In the genomic region with DNA sequence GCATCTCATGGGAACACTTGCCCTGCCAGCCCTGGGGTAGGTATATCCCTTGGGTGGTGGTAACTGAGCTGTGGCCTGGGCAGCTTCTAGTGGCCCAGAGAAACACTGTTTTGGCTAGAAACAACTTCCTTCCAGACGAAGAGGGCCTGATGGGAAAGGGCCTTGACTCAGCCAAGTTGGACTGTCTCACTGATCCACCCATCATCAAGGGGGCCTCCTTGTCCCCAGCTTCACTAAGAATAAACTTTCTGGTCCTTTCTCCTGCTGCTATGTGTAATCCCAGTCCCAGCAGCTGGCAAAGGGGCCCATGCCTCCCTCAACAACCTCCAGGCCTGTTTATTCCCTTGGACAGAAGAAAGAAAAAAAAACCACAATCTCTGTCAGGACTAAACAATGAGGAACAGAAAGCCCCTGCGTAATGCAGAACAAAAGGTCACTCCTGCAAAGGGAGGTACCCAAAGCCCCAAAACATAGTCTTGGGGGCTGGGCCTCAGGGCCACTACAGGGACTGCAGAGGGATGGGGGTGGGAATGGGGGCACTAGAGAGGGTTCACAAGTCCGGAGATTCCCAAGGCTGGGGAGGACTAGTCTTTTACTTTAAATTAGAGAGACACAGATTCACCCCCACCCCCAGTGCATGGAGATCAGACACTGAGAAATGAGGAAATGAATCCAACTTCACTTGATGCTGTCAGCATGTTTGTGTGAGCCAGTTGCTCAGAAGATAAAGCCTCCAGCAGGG, we compare ENCODE assay signal across 9 mouse cellular contexts. TPM values are rescaled to one million over a fixed set of nuclear protein-coding genes. Genes with fewer than 3 reads are reported as not detected.
DNase-seq lines count a peak whose midpoint lies in the region; ATAC-seq and TF ChIP-seq lines count a peak whose summit lies in the region.
"Had no signal": no experiment of that assay in that cellular context is flagged by ENCODE, and none has a peak within 500 bp of the region (broad histone marks: within the 10 kb centered on the region; RNA-seq: fewer than 3 reads in every experiment).

No protein-coding gene starts in this region.

- H3K4me3 ChIP-seq in CH12.LX (replicated peaks in 1 of 3; ENCODE audit: low read depth in 2 of 3, low read length in 2 of 3, poor library complexity in 1 of 3) = no peak overlapping the region
- H3K4me3 ChIP-seq in heart, embryonic 15.5 days = no peak overlapping the region

- peak overlapping the region; percentile 46; the same call in 1 of the 2 replicates for H3K9ac ChIP-seq in CH12.LX (ENCODE audit: insufficient read depth, low read depth)
- H3K9ac ChIP-seq in heart, embryonic 15.5 days = no peak overlapping the region

- H3K9me3 ChIP-seq in CH12.LX (replicated peaks; ENCODE audit: low read length) = no peaks in the 10 kb centered on the region
- H3K9me3 ChIP-seq in heart, embryonic 15.5 days (replicated peaks) = no peaks in the 10 kb centered on the region

- 38% methylated on average over 3 of the region's 3 CpGs for WGBS in heart, embryonic 15.5 days

- peak; percentile 75 to 85 for DNase-seq in heart, adult 18-20 months
- no peak for DNase-seq in heart, postnatal 4 days
- DNase-seq in CH12.LX (ENCODE audit: extremely low read depth) = peak; percentile 69
- peak; percentile 41 for DNase-seq in lung, postnatal 25 days (ENCODE audit: low spot score)
- no peak for DNase-seq in cerebellum, postnatal 10 days
- no peak for DNase-seq in frontal cortex, postnatal 10 days (ENCODE audit: low spot score in 2 of 2)
- no peak for DNase-seq in layer of hippocampus, postnatal 14 days (ENCODE audit: low spot score in 2 of 2)
- DNase-seq: adrenal gland, postnatal 14 days had no signal

- no peaks in the 10 kb centered on the region for H3K27me3 ChIP-seq in CH12.LX (replicated peaks)
- no peaks in the 10 kb centered on the region for H3K27me3 ChIP-seq in heart, embryonic 15.5 days

- peaks cover 5 to 55% of the 10 kb centered on the region in 2 experiments for H3K36me3 ChIP-seq in CH12.LX (replicated peaks in 1 of 2; ENCODE audit: control insufficient read depth in 1 of 2, insufficient read depth in 1 of 2, low read length in 1 of 2)
- H3K36me3 ChIP-seq in heart, embryonic 15.5 days = no peaks in the 10 kb centered on the region

- no peak for TF ChIP-seq POLR2A in CH12.LX (IDR thresholded peaks at IDR 0.05; ENCODE audit: low read depth, low read length)

- in situ Hi-C loops in CH12.LX (cut with MboI; ENCODE audit: low pct_ligation_motif_present, low pct_unique_long_range_greater_than_20kb, low sequenced_read_pairs) = no loop called here

- dilution Hi-C loops in CH12.LX (cut with MboI; ENCODE audit: extremely low pct_ligation_motif_present, extremely low pct_unique_long_range_greater_than_20kb, low sequenced_read_pairs) = no loop called here

- peaks cover 3% of the 10 kb centered on the region; the same call in 1 of the 2 replicates for H3K79me2 ChIP-seq in CH12.LX (replicated peaks; ENCODE audit: control insufficient read depth, extremely low read depth, insufficient read depth, poor library complexity, severe bottlenecking)

- 0 out of 2 replicates have a peak, but pooled peaks have one; percentile 16 for ATAC-seq in heart, embryonic 15.5 days (replicated peaks; ENCODE audit: insufficient number of reproducible peaks, insufficient read depth, low FRiP score, low read depth)

- H3K4me1 ChIP-seq in CH12.LX (ENCODE audit: control insufficient read depth in 1 of 2, insufficient read depth in 2 of 2) = peaks cover 22 to 75% of the 10 kb centered on the region in 2 experiments
- H3K4me1 ChIP-seq in heart, embryonic 15.5 days (replicated peaks) = peaks cover 14% of the 10 kb centered on the region; the same call in 1 of the 2 replicates

- no peak for TF ChIP-seq RAD21 in CH12.LX (IDR thresholded peaks at IDR 0.05; ENCODE audit: low read depth, low read length)

- peak overlapping the region; percentile 83 for H3K27ac ChIP-seq in CH12.LX (ENCODE audit: insufficient read depth, low read depth)
- H3K27ac ChIP-seq in heart, embryonic 15.5 days = peak overlapping the region; percentile 49

- no peak for TF ChIP-seq CTCF in CH12.LX (conservative IDR thresholded peaks at IDR 0.05 in 1 of 2, IDR thresholded peaks at IDR 0.05 in 1 of 2; ENCODE audit: low read depth in 2 of 2, low read length in 2 of 2)

- peak; percentile 67 for TF ChIP-seq EP300 in CH12.LX (IDR thresholded peaks at IDR 0.05; ENCODE audit: low read length)

- H3K4me2 ChIP-seq in CH12.LX (ENCODE audit: insufficient read depth, low read depth, poor library complexity, severe bottlenecking) = peak overlapping the region; percentile 37
- H3K4me2 ChIP-seq in heart, embryonic 15.5 days = no peak overlapping the region

TF ChIP-seq in CH12.LX, 34 proteins besides CTCF, POLR2A, EP300 and RAD21:
- peak; percentile 56; the same call in 1 of the 2 replicates for TF ChIP-seq ETS1 (conservative IDR thresholded peaks at IDR 0.05; ENCODE audit: low read depth, low read length)
- no peak for TF ChIP-seq UBTF (IDR thresholded peaks at IDR 0.05; ENCODE audit: low read depth, low read length)
- no peak for TF ChIP-seq USF1 (IDR thresholded peaks at IDR 0.05; ENCODE audit: low read depth, low read length)
- TF ChIP-seq TBP (conservative IDR thresholded peaks at IDR 0.05; ENCODE audit: low read depth, low read length) = 0 out of 2 replicates have a peak, but pooled peaks have one; percentile 8
- TF ChIP-seq ZKSCAN1 (IDR thresholded peaks at IDR 0.05; ENCODE audit: borderline replicate concordance, low read depth, low read length) = no peak
- TF ChIP-seq MAX (IDR thresholded peaks at IDR 0.05; ENCODE audit: low read length) = 0 out of 2 replicates have a peak, but pooled peaks have one; percentile 30
- TF ChIP-seq MAZ (IDR thresholded peaks at IDR 0.05; ENCODE audit: low read depth, low read length) = peak; percentile 62; the same call in 1 of the 2 replicates
- TF ChIP-seq RCOR1 (conservative IDR thresholded peaks at IDR 0.05; ENCODE audit: low read depth, low read length) = 0 out of 2 replicates have a peak, but pooled peaks have one; percentile 36
- TF ChIP-seq SIN3A (IDR thresholded peaks at IDR 0.05; ENCODE audit: low read length) = peak; percentile 51; the same call in 1 of the 2 replicates
- TF ChIP-seq BHLHE40 (IDR thresholded peaks at IDR 0.05; ENCODE audit: low read depth, low read length) = peak; percentile 51
- peak; percentile 80 for TF ChIP-seq IRF4 (IDR thresholded peaks at IDR 0.05; ENCODE audit: low read depth, low read length)
- TF ChIP-seq CHD2 (IDR thresholded peaks at IDR 0.05; ENCODE audit: low read length) = peak; percentile 78
- TF ChIP-seq TCF12 (IDR thresholded peaks at IDR 0.05; ENCODE audit: low read depth, low read length) = 0 out of 2 replicates have a peak, but pooled peaks have one; percentile 46
- TF ChIP-seq JUND (conservative IDR thresholded peaks at IDR 0.05; ENCODE audit: low read depth, low read length) = 0 out of 2 replicates have a peak, but pooled peaks have one; percentile 23
- TF ChIP-seq NELFE (IDR thresholded peaks at IDR 0.05; ENCODE audit: low read depth, low read length) = 0 out of 2 replicates have a peak, but pooled peaks have one; percentile 11
- no peak for TF ChIP-seq POLR2AphosphoS2 (IDR thresholded peaks at IDR 0.05; ENCODE audit: low read depth, low read length)
- TF ChIP-seq HCFC1 (IDR thresholded peaks at IDR 0.05; ENCODE audit: low read depth, low read length) = 0 out of 2 replicates have a peak, but pooled peaks have one; percentile 24
- no peak for TF ChIP-seq CHD1 (IDR thresholded peaks at IDR 0.05; ENCODE audit: low read depth, low read length)
- TF ChIP-seq PAX5 (IDR thresholded peaks at IDR 0.05; ENCODE audit: low read length) = no peak
- TF ChIP-seq MEF2A (IDR thresholded peaks at IDR 0.05; ENCODE audit: borderline replicate concordance, low read depth, low read length) = 0 out of 2 replicates have a peak, but pooled peaks have one; percentile 27
- TF ChIP-seq SMC3 (IDR thresholded peaks at IDR 0.05; ENCODE audit: low read depth, low read length) = no peak
- TF ChIP-seq ZNF384 (IDR thresholded peaks at IDR 0.05; ENCODE audit: low read depth, low read length) = peak; percentile 88
- TF ChIP-seq KAT2A (IDR thresholded peaks at IDR 0.05; ENCODE audit: insufficient replicate concordance, low read length) = no peak
- TF ChIP-seq MAFK (IDR thresholded peaks at IDR 0.05; ENCODE audit: insufficient replicate concordance, low read length) = peak; percentile 8; the same call in 1 of the 2 replicates

RNA-seq across cellular contexts. Expression of a gene that starts 13.0 kb away (rescaled TPM):
- total RNA-seq in heart, adult 18-20 months (2021) = 1 to 10 TPM; 6.5 to 6.6 TPM
- total RNA-seq in heart, postnatal 4 days (2021) = 1 to 10 TPM; 4.5 to 5.0 TPM
- total RNA-seq in CH12.LX (2012; rRNA removed) (14.9 and 16.7 TPM in 2 replicates), CH12.LX (2014; rRNA removed) (10.7 and 11.4 TPM in 2 replicates)
- 18.8 and 21.6 TPM in 2 replicates for polyA plus RNA-seq in CH12.LX (2012; ENCODE audit: insufficient read length, low read depth)
- 2.9 and 6.0 TPM in 2 replicates for polyA plus RNA-seq in heart, embryonic 15.5 days (2015; fragmentation: Nextera tagmentation; extraction: Ambion mirVana)
- 1 to 10 TPM; 2.9 TPM for total RNA-seq in layer of hippocampus, postnatal 14 days (2021)

RNA-seq across cellular contexts. Expression of a gene that starts 38.9 kb away (rescaled TPM):
- total RNA-seq in heart, adult 18-20 months (2021) = 10 to 100 TPM; 75.5 to 76.4 TPM
- total RNA-seq in heart, postnatal 4 days (2021) = 10 to 100 TPM; 67.7 to 68.9 TPM
- total RNA-seq in CH12.LX (2012; rRNA removed) (9.7 and 10.8 TPM in 2 replicates), CH12.LX (2014; rRNA removed) (8.2 and 9.8 TPM in 2 replicates)
- 9.4 and 9.6 TPM in 2 replicates for polyA plus RNA-seq in CH12.LX (2012; ENCODE audit: insufficient read length, low read depth)
- polyA plus RNA-seq in heart, embryonic 15.5 days (2015; fragmentation: Nextera tagmentation; extraction: Ambion mirVana) = 6.9 and 7.3 TPM in 2 replicates
- total RNA-seq in layer of hippocampus, postnatal 14 days (2021) = 10 to 100 TPM; 68.2 to 75.9 TPM

Comparison
In these comparisons a context has a peak if more than half of its experiments do, and no peak if none do; other contexts are left out.
1. DNase-seq: peak in heart, adult 18-20 months (2 of 2), CH12.LX (single experiment) and lung, postnatal 25 days (single experiment); none in heart, postnatal 4 days (single experiment), cerebellum, postnatal 10 days (0 of 2), frontal cortex, postnatal 10 days (0 of 2) and layer of hippocampus, postnatal 14 days (0 of 2).
2. RNA of a gene that starts 38.9 kb away (total RNA-seq): 75.5 to 76.4 TPM in heart, adult 18-20 months, 68.2 to 75.9 TPM in layer of hippocampus, postnatal 14 days and 67.7 to 68.9 TPM in heart, postnatal 4 days; 8.2 to 10.8 TPM in CH12.LX; every median in the first group is over 4 times any median in the second.